Mouse (Mus musculus): Measurements from ENCODE around the gene Ndufaf2.

- no peak for TF ChIP-seq CTCF (conservative IDR thresholded peaks at IDR 0.05; ENCODE audit: low read length)
- no peak for TF ChIP-seq POU5F1 (IDR thresholded peaks at IDR 0.05; ENCODE audit: borderline replicate concordance, low read length)
Observed at GRCm38 (mm10) chr13:108040451-108040850, 118.0 kb downstream of the Ndufaf2 start.

Data from E14TG2a.4 (cell line).